Mouse (Mus musculus) embryonic fibroblast, embryonic 13.5 days (primary cell): ENCODE measurements around the gene Zfyve19.

ENCODE experiments used
- CTCF ChIP-seq: IDR thresholded peaks from 2 replicates; pipeline ENCODE4 v1.5.1; 2011; ENCODE audit warnings: mild to moderate bottlenecking, control low read depth, low read length, moderate library complexity, borderline replicate concordance; ENCODE audit not compliant: insufficient read depth
- POLR2A ChIP-seq: IDR thresholded peaks from 2 replicates; pipeline ENCODE4 v1.6.1; 2011; ENCODE audit warnings: low read depth, mild to moderate bottlenecking, control low read depth, low read length, moderate library complexity

DNA sequence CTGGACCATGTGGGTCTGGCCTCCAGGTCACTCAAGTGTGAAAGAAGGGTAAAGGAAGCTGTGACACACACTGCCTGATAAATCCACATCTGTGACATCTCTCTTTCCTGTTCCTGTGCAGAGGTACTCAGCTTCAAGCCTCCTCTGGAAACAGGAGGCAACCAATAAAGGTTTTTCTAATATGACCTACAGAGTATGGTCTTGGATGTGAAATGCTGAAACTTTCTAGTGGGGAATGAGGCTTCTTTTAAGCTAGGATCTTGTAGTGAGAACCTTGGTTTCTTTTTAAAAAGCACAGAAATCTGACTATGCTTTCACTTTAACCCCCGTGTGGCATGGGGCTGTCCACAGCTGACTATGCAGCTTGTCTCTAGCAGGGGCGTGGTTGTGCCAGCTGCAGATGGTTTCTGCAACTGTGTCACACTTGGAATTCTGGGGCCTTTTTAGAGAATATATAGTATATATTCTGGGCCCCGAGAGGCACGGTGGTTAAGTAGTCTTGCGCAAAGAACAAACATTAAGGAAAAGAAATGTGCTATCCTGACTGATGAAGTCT lies 31.0 kb upstream of the Zfyve19 start:
- TF ChIP-seq POLR2A, result no peak
- TF ChIP-seq CTCF, result no peak
